Mouse (Mus musculus): ENCODE measurements around the gene Hebp1. TPM values are rescaled to one million over a fixed set of nuclear protein-coding genes. Genes with fewer than 3 reads are reported as not detected.
A peak's percentile ranks its signal among the peaks of the same experiment; 100 is the strongest.

Hebp1 gene
- 1 to 10 TPM; 6.8 to 6.9 TPM for total RNA-seq (2021)
- long read RNA-seq, experiment 1, partial matches to known transcripts: 1 of 3 reads
- long read RNA-seq, experiment 1, other reads (novel, unspliced or antisense): 0 of 3 reads
- long read RNA-seq, experiment 2: 0 reads

- intact Hi-C loops (cut with DNase I): no loop called here
Observed at GRCm38 (mm10) chr6:135197921-135198532, at the start of gene Hebp1, which contains the start of gene Fam234b. Hebp1 (minus strand) TSS chr6:135198022. Fam234b (plus strand) TSS chr6:135197977.

DNA sequence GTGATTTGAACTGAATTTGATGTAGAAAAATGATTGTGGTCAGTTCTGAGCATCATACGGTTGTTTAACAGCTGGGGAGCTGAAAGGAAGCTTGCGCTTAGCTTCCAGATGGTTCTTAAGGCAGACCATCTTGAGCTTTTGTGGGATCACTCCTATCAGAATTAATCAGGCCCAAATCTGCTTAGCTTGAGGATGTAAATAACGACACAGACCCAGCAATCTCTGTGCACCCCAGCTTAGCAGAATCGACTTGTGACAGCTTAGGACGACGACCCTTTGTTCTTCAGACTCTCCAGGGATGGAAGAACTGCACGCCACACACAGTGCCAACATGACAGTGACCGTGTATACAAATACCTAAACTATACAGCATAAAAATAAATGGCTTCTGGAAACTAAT, 47.8 kb upstream of the Hebp1 start:
- no peak for DNase-seq
- intact Hi-C loops (cut with DNase I): no loop called here

More at GRCm38 (mm10) chr6:135197921-135198532, at the start of gene Hebp1, which contains the start of gene Fam234b:
- DNase-seq: peak; percentile 72 to 79

DNA sequence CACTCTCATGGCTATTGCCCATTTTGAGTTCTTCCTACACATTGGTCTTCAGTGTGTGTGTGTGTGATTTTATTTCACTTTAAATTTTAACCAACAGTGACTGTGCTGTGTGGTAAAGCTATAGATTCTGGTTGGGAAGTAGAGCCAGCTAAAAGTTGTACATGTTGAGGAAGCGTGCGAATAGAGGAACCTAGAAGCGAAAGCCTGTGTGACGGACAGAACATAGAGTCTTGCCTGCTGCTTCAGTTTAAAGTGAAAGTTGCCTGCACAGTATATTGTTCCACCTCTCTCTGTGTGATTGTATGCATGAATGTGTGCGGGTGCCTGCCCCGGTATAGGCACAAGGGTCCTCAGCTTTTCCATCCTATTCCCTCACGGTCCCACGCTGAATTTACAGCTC, 42.5 kb upstream of the Hebp1 start:
- intact Hi-C loops (cut with DNase I): no loop called here

GRCm38 (mm10) chr6:135238211-135238610, 40.4 kb upstream of the Hebp1 start:
- no peak for DNase-seq
- intact Hi-C loops (cut with DNase I): no loop called here

More for the DNA sequence above, 42.5 kb upstream of the Hebp1 start:
- DNase-seq: no peak

- no peak for DNase-seq
- intact Hi-C loops (cut with DNase I): no loop called here
Observed at GRCm38 (mm10) chr6:135237326-135237725, 39.5 kb upstream of the Hebp1 start.

DNA sequence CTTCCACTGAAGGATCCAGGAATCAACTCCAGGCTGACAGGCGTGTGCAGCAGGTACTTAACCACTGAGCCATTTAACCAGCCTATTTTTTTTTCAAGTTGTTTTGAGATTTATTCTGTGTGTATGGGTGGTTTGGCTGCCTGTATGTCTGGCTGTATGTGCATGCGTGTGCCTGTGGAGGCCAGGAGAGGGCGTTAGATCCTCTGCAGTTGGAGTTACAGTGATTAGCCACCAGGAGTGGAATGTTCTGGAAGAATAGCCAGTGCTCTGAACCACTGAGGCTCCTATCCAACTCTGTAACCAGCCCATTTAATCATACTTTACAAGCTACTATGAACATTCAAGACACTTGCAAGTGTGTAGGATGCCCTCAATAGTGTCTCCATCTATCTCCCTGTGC, 38.8 kb upstream of the Hebp1 start:
- intact Hi-C loops (cut with DNase I): no loop called here
- no peak for DNase-seq

DNA sequence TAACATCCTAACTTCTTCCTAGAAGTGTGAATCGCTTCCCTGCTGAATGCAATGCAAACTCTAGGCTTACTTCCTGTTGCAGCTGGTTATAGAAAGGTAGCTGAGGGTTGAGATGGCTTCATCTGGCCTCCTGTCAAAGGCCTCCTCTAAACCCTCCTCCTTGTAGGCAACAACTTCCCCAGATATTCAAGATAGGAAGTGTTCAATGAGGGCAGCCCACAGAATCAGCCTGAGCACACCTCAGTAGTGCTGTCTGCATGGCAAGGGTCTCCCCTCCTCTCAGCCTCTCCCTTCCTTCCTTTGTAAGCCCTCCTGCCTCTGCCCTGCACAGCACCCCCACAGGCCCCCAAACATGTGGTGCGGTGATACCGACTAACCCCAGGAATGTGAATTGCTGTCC, 37.9 kb upstream of the Hebp1 start:
- intact Hi-C loops (cut with DNase I): no loop called here
- no peak for DNase-seq

GRCm38 (mm10) chr6:135232443-135233182, 34.8 kb upstream of the Hebp1 start:
- no peak for DNase-seq
- intact Hi-C loops (cut with DNase I): no loop called here

GRCm38 (mm10) chr6:135230586-135230985, 32.8 kb upstream of the Hebp1 start:
- DNase-seq: no peak
- intact Hi-C loops (cut with DNase I): no loop called here

DNA sequence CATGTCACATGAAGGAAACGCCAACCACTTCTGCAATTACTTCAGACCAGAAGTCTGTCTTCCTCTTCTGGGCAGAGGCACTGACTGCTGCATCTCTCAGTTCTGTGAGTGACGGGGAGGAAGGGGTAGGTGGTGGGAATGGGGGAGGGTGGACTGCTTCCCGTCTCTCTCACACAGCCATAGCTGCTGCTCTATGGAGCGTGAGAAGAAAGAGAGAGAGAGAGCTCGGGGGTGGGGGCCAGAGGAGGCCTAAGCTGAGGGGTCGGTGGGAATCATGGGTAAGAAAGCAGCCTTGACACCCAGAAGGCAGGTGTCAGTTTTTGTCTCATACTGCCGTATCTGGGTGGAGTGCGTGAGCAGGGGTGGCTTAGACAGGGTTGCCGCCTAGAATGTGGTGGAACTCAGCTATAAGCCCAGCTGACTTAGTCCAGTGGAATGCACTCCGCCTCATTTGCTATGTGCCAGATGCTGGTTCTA, 30.7 kb upstream of the Hebp1 start:
- intact Hi-C loops (cut with DNase I): no loop called here
- no peak for DNase-seq

GRCm38 (mm10) chr6:135223786-135224416, 26.1 kb upstream of the Hebp1 start:
- intact Hi-C loops (cut with DNase I): no loop called here
- DNase-seq: no peak

GRCm38 (mm10) chr6:135219916-135220315, 22.1 kb upstream of the Hebp1 start:
- intact Hi-C loops (cut with DNase I): no loop called here
- DNase-seq: no peak

GRCm38 (mm10) chr6:135218330-135218729, 20.5 kb upstream of the Hebp1 start:
- no peak for DNase-seq
- intact Hi-C loops (cut with DNase I): no loop called here

DNA sequence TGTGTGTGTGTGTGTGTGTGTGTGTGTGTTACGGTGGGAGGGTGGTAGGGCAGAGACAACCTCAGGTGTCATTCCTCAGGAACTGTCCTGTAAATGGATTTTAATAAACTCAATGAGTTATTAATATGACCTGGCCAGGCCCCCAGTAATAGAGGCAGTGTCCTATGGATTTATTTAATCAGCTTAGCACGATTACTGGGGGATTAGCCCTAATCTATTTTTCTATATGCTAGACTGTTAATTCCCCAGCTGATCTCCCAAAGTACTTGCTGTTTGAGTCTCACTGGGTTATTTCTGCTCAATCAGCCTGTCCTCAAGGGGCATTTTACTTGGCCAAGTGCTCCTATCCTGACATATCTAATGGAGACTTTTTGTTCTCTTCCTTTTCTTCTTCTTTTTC, 14.8 kb upstream of the Hebp1 start:
- DNase-seq: no peak
- intact Hi-C loops (cut with DNase I): no loop called here

DNA sequence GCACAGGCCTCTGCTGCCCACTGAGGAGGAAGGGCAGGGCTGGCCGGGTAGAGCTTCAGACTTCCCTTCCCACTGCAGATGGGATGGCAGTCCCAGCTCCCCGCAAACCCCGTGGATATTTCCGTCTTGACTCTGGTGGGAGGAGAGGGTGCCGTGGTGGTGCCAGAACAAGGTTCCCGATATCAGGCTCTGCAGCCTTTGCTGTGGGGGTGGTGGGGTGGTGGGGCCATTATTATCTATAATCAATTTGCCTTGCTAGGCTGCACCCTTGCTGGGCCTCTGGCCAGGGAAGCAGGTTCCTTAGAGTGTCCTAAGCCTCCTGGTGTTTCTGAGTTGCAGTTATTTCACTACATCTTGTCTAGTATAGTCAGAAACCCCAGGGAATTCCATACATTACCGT, 13.3 kb upstream of the Hebp1 start:
- intact Hi-C loops (cut with DNase I): no loop called here
- DNase-seq: no peak

DNA sequence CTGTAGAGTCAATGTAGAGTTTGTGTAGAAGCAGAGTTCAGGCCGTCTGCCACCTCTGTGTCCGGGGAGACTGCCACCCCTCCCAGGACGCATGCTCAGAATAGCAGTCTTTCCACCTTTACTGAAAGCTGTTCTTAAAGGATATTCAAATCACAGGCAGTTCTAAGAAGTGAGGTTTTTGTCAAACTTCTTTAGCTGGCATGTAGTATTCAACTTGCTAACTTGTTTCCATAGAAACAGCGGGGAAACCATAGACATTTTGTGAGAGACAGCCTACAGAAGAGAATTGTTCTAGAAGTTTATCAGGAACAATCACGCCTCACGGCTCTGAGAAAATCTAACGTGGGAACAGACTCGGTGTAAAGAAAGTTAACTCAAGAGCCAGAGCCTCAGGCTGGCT, 9.1 kb upstream of the Hebp1 start:
- intact Hi-C loops (cut with DNase I): no loop called here
- no peak for DNase-seq

DNA sequence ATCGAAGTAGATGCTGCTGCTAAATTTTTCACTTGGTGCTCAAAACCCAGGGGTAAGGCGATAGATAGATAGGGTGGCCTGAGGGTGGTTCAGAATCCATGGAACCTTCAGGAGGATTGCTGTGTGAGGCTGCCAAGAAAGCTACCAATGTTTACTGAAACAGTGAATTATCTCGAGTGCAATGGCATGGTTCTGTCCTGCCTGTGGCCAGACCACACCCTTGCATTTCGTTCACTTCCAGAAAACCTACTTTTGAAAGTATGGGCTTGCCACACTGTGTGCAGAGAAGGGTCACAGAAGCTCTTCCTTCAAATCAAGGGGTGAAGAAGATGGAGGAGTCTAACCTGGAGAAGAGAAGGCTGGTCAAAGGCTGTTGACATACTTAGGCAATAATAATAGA, 8.0 kb upstream of the Hebp1 start:
- no peak for DNase-seq
- intact Hi-C loops (cut with DNase I): no loop called here

GRCm38 (mm10) chr6:135204869-135205268, 7.0 kb upstream of the Hebp1 start:
- intact Hi-C loops (cut with DNase I): no loop called here

DNA sequence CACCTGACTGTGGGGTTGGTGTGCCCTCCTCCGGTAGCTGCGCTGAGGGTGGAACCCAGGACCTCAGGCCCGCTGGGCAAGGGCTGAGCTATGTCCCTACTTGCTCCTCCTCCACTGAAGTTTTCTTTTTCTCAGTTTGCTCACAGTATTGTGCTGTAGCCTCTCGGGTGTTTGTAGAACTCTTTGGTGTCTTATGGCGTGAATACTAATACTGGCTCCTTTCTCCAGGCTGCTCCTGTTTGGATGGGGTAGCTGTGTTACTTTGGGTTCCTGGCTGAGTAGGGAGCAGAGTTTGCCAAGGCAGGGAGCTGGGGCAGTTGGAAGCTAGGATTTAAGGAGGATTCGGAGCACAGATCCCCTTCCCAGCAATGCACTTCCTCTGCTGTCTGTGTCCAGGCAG, 5.9 kb upstream of the Hebp1 start:
- DNase-seq: no peak
- intact Hi-C loops (cut with DNase I): no loop called here

More at GRCm38 (mm10) chr6:135204869-135205268, 7.0 kb upstream of the Hebp1 start:
- no peak for DNase-seq

- intact Hi-C loops (cut with DNase I): no loop called here
- no peak for DNase-seq
Observed at GRCm38 (mm10) chr6:135202668-135203067, 4.8 kb upstream of the Hebp1 start.

Measured in gastrocnemius, postnatal 36 days (tissue).